In the genomic region with DNA sequence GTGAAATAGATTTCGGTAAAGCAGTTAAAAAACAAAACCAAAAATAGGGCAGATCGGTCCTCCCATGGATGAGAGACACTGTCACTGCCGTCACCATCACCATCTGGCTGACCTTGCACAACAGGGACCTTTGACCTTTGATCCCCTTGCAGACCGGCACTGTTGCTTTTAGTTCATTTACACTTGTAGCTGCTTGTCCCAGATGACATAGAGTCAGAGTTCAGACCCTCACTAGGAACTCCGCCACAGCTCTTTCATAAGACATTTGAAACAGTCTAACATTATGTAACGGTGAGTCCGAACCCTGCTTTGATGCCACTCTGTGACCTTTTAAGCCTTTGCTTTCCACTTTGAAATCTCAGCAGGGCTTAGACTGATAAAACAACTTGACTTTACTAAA, we compare ENCODE assay signal across 5 mouse cellular contexts. TPM values are rescaled to one million over a fixed set of nuclear protein-coding genes. Genes with fewer than 3 reads are reported as not detected.
"Had no signal": no experiment of that assay in that cellular context is flagged by ENCODE, and none has a peak within 500 bp of the region (broad histone marks: within the 10 kb centered on the region; RNA-seq: fewer than 3 reads in every experiment).

No protein-coding gene starts in this region.

RNA-seq across cellular contexts. Expression of a gene that starts 58.0 kb away (rescaled TPM):
- polyA plus RNA-seq: heart, embryonic 10.5 days; heart, embryonic 12.5 days; heart, embryonic 13.5 days; heart, embryonic 14.5 days; hindbrain, embryonic 11.5 days had no signal
